Mouse (Mus musculus) mouse embryonic stem cell (cell line): ENCODE data around the gene Mta2.
"Not testable (repeated sequence)": the region's sequence is repeated elsewhere in the genome, so short reads cannot be mapped to it uniquely, and the experiment has no call there.

Source experiments
- in situ Hi-C, 2 experiments: fragments of 300-500 bp; cut with MboI; formaldehyde crosslinking; loops; 1 replicate in 1 of 2; 3 replicates in 1 of 2; pipeline ENCODE4 v1.14.3; 2019 to 2020; ENCODE audit warnings: low sequenced_read_pairs in 2 of 2, low pct_unique_long_range_greater_than_20kb in 1 of 2, mixed read lengths in 1 of 2; ENCODE audit not compliant: unreplicated experiment in 1 of 2

Gene Mta2

DNA sequence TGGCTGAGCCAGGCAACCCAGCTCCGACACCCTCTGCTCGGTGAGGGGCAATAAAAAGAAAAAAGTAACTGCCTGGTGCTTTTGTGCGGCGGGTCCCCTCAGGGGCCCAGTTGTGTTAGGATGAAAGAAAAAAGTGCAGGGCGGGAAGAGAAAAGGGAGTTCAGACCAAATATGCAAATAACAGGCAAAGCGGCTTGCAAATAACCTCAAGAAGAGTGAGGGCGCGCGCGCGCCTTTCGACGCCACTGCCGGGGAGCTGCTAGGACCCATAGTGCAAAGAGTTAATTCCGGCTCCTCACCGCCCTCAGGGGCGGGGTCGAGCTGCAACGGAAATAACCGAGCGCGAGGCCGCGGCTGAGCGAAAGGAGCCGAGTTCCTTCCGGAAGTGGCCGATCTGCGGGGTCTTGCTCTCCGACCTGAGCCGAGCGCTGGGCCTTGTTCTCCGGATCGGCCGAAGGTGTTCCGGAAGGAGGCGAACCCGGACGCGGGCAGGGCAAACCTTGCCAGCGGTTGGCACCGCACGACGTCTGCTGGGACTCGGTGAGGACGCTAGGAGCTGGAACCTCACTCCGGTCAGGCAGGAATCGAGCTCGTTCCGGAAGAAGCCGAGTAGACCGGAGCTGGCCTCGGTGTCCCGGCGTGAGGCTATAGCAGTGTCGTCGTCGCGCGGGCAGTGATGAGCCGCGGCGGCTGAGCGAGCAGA is at the start of gene Mta2:
TSS of gene Mta2 (plus strand) at position 361 of the 703 bp plus-strand sequence.
- in situ Hi-C loops: loop anchor here in 1 of 2 experiments (25.0 kb wide), 1 partner anchor 1671 kb away; the partner anchor contains the start of genes Ddb1 and Tkfc

DNA sequence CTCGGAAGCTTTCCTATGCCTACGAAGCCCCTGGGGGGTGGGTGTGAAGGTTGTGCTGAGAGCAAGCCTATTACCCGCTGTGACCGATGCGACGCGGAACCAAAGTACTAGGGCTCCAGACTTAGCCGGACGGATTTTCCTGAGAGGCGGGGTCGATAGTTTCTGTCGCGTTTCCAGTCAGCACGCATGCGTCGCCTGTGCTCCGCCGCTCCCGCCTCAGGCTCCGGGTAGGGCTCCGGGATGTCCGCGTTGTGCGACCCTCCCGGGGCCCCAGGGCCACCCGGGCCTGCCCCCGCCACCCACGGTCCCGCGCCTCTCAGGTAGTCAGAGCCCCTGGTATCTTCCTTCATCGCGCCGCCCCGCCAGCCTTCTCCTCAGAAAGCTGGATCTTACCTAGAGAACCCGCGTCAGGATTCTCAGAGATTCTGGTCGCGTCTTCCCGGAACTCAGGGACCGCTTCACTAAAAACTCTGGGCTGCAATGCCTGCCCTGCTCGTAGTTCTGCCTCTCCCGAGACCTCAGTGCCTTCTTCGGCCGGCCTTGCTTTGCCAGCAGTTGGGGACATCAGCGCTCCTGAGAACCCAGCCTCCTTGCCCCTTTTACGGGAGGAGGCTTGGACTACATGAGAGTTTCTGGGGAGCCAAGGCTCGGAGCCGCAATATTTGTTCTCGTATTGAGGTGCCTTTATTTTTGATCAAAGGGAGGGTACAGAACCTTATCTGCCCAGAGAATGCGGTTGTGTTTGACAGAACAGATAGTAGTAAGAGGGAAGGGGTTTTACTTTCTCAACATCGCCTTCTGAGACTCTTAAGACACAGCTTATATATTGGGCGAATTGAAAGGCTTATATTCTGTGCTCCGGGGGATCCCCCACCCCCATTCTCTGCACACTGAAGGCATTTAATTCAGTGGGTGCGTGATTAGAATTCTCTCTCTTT is 48.6 kb upstream of the Mta2 start, which contains the start of gene Ints5:
TSS of gene Ints5 (plus strand) at position 177 of the 938 bp plus-strand sequence.
- in situ Hi-C loops: no loop called here

DNA sequence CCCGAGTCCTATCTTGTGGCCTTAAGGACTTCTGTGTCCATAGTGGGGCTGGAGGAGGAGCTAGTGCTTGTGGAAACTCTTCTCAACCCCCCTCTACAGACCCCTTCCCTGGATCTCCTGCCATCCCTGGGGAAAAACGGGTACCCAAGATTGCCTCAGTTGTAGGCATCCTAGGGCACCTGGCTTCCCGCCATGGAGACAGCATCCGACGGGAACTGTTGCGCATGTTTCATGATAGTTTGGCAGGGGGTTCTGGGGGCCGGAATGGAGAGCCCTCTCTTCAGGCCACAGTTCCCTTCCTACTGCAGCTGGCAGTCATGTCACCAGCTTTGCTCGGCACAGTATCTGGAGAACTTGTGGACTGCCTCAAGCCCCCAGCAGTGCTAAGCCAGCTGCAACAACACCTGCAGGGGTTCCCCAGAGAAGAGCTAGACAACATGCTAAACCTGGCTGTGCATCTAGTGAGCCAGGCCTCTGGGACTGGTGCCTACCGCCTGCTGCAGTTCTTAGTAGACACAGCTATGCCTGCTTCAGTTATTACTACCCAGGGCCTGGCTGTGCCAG is 46.2 kb upstream of the Mta2 start:
- in situ Hi-C loops: no loop called here

DNA sequence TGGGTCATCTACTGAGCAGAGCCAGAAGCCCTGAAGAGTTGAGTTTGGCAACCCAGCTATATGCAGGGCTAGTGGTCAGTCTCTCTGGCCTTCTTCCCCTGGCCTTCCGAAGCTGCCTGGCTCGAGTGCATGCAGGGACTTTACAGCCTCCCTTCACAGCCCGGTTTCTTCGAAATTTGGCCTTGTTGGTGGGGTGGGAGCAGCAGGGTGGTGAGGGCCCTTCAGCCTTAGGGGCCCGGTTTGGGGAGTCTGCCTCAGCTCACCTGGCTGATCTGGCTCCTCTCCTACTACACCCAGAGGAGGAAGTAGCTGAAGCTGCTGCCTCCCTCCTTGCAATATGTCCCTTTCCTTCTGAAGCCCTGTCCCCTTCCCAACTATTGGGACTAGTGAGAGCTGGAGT is 45.4 kb upstream of the Mta2 start:
- in situ Hi-C loops: not testable (repeated sequence)

DNA sequence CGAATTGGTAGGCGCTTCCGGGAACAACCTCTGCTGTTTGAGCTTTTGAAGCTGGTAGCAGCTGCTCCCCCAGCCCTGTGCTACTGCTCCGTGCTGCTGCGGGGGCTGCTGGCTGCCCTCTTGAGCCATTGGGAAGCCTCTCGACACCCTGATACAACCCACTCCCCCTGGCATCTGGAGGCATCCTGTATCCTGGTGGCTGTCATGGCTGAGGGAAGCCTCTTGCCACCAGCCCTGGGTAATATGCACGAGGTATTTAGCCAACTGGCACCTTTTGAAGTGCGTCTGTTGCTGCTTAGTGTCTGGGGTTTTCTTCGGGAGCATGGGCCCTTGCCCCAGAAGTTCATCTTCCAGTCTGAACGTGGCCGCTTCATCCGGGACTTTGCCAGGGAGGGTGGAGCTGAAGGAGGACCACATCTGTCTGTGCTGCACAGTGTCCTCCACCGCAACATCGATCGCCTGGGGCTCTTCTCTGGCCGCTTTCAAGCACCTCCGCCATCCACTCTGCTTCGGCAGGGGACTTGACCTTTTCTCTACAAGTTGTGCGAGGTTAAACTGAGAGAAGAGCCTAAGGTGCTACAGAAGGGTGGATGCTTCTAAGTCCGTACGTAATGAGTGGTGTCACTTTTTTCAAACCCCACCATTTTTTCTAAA is 44.3 kb upstream of the Mta2 start:
- in situ Hi-C loops: not testable (repeated sequence)

DNA sequence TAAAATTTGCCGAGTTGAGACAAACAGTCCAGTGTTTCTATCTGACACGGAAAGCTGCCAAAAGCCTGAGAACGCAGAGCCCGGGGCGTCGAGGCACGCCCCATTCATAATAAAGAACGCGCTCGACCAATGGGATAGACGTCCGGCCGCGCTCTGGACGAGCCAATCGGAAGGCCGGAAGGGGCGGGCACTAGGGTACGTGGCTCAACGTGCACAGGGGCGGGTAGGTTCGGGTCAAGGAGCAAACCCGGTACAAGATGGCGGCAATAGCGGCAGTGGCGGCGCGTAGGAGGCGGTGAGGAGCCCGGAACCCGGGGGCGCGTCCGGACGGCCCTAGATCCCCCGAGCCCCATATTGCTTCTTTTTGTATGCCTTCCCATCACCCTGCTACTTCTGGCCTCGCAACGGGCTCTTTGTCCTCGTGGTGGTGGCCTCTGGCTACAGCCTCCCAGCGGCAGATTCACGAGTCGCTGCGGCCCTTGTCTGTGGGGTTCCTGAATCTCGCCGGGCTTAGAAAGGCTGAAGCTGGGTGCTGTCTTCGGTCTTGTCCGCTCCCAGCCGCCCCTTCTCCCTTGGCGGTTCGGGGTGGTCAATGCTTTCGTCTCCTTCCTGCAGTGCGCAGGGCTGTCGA is 43.7 kb upstream of the Mta2 start, which contains the start of gene Ganab:
TSS of gene Ganab (plus strand) at position 207 of the 631 bp plus-strand sequence.
- in situ Hi-C loops: no loop called here

DNA sequence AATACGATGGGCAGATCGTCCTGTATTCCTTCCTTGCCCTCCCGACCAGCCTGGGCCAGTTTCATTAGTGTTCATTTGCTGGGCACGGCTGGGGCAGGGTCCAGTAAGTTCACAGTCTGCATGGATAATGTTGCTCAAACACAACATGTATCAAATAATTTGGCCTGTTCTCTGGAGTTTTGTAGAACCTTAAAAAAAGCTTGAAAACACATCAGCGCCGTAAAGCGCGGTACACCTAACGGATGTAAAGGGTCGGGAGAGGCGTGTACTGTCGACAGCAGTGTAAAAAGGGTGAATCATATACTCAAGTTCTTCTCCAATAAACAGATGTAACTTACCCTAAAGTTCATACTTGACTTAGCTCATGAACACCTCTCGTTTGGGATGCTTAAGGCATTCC is 43.1 kb upstream of the Mta2 start:
- in situ Hi-C loops: no loop called here

DNA sequence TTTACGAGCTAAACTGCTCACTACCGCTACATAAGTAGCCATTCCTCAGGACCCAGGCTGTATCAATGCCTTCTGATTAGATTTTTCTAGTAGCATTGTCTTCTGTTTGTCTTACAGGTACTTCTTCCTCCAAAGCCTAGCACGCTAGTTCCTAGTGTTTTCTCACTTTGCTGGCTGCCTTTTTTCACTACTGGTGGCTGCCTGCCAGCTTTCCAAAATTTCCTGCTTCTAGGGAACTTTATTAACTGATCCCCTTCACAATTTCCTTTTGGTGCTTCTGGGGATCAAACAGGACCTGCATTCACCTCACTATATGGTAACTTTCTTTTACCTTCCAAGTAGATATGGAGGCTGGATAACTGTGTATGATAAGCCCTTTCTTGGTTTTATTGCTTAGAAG is 42.6 kb upstream of the Mta2 start:
- in situ Hi-C loops: no loop called here

DNA sequence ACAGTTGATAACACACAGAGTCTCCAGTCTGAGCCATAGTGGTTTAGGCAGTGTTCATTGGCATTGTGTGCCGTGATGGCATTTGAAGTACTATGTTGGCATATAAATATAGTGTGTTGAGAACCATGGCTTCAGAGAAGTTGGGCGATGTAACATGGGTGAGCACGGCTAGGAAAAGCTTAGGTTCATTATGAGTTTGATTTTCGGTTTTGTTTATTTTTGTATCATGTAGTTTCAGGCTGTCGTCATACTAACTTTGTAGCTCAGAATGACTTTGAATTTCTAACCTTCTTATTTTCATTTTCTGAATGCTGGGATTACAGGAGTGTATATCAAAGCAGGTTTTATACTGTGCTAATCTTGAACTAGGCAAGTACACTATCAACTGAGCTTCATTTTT is 38.3 kb upstream of the Mta2 start:
- in situ Hi-C loops: no loop called here

DNA sequence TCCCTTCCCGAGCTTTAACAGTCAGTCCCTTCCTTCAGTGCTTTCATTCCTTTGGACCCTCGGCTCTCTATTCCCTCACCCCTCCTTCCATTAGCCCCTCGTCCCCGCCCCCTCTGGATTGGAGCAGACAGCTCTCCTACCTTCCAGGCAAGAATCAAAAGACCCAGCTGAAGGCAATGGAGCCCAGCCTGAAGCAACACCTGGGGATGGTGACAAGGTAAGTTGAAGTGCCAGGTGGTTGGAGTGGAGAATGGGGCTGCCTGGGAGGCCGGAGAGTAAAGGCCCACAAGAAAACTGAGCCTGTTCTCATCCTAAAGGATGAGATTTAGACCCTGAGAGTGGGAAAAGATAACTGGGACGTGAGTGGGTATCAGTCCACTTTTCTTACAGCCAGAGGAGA is 33.1 kb upstream of the Mta2 start:
- in situ Hi-C loops: loop anchor here in 1 of 2 experiments (5.0 kb wide), 1 partner anchor 44 kb away; the partner anchor contains the start of gene Tut1

DNA sequence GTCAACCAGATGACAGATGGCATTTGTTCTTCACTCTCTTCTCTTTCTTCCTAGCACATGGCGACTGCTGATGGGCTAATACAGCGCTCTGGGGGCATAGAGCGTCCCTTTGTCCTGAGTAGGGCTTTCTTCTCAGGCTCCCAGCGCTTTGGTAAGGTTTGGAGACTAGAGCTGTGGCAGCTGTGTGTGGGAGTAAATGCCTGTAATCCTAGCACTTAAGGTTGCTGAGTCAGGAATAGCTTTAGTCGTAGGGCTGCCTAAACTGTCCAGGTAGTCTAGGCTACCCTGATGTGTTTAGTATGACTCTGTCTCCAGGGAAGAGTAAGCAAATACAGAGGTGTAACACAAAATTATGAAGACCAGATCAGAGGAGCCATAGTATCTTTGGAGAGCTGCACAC is 29.9 kb upstream of the Mta2 start:
- in situ Hi-C loops: no loop called here

DNA sequence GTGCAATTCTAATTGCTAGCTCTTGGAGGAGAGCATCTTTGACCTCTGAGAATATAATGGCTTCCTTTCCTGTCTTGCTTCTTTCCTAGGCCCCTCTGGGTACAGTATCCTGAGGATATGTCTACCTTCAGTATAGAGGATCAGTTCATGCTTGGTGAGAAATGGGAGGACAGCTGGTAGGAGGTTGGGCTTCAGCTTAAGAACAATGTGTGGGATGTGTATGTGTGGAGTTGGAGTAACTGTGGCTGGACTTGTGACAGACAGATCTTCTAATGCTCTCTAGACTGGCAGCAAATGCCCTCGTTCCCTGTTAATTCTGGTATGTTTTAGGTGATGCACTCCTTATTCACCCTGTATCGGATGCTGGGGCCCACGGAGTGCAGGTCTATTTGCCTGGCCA is 27.5 kb upstream of the Mta2 start:
- in situ Hi-C loops: no loop called here

DNA sequence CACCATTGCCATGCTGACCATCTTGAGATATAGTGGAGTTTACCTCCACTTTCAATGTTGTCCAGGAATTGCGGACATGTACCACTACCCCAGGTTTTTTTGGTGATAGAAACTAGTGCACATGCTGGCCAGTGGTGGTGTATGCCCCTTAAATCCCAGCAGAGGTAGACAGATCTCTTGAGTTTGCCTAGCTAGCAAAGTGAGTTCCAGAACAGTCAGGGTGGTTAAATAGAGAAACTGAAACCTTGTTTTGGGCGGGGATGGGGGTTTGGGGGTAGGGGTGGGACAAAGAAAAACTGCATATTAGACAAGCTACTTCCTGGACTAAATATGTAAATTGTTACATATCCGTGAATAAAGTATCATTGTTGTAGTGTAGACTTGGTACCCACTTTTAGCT is 22.7 kb upstream of the Mta2 start:
- in situ Hi-C loops: no loop called here

DNA sequence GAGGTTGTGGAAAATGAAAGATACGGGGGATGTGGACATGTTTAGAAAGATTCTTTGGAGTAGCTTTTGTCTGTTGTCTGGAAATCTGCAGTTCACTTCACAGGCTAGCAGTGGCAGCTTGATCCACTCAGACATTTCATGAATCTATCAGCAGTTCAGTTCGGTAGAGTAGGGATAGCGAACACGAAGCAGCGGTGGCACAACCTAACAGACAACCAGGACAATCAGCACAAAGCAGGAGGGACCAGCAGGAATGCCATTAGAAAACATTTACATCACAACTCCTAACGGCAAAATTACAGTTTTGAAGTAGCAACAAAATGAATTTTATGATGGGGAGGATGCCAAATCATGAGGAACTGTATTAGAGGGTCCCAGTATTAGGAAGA is 22.0 kb upstream of the Mta2 start:
- in situ Hi-C loops: no loop called here

DNA sequence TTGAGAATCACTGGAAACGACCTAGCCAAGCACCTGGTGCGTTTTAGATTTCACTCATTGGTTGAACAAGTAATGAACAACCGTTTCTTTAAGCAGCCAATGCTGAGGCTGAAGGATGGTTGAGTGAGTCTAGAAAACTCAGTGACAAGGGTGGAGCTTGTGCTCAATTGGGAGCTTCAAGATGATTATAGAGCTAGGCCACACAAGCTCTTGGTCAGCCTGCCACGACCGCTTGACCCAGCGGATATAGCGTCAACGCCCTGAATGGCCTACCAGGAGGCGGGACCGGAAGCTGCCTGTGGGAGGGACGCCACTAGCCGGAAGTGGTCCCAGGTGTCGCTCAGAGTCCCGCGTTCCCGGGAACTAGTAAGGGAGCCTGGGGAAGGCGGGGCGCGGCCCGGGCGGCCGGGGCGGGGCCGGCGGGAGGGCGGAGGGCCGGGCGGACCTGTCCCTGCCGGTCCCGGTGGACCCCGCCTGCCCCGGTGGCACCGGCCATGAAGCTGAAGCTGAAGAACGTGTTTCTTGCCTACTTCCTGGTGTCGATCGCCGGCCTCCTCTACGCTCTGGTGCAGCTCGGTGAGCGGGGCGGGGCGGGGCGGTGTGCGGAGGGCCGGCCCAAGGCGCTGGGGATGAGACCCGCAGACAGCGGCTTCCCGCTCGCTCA is 21.5 kb upstream of the Mta2 start, which contains the start of gene B3gat3:
TSS of gene B3gat3 (plus strand) at position 302 of the 664 bp plus-strand sequence.
- in situ Hi-C loops: no loop called here

DNA sequence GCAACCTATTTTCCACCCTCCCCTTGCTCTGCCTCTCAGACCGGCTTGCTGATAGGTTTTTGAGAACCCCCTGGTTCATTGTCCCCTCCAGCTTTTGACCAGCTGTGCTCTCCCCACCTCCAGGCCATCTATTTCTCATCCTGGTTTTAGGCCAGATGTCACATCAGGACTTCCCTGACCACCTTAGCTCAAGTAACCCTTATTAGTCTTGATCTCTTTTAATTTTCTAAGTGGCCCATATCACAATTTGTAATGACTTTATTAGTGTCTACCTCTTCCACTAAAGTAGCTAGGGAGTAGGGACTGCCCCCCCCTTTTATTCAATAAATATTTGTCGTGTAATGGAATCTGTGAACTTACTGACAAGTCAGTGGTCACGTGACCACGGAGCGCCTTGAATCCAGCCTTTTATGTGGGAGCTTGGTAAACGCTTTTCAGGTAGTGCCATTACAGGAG is 20.8 kb upstream of the Mta2 start:
- in situ Hi-C loops: no loop called here

DNA sequence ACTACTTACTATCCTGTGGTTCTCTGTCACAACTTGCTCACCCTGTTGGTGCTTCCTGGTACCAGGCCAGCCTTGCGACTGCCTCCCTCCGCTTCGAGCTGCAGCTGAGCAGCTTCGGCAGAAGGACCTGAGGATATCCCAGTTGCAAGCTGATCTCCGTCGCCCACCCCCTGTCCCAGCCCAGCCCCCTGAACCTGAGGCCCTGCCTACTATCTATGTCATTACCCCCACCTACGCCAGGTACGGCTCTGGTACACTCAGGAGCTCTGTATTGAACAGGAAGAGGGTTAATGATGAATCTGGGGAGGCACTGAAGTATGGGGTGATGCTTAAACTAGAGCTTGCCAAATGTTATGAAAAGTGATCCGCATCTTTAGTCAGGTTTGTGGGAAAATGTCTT is 19.9 kb upstream of the Mta2 start:
- in situ Hi-C loops: no loop called here
